In the genomic region with DNA sequence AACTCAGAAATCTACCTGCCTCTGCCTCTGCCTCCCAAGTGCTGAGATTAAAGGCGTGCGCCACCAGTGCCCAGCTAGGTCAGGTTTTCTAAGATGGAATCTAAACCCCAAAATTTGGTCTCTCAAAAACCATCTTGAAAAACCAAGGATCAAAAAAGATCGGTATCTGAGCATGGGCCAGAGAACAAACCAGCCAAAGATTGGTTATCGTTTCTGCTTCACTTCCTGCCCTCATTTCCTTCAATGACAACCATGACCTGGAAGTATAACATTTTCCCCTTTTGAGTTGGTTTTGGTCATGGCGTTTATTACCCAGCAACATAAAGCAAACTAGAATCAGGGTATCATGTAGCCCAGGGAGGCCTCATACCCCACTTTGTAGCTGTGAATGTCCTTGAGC, we compare ENCODE assay signal across 10 mouse cellular contexts. TPM values are rescaled to one million over a fixed set of nuclear protein-coding genes. Genes with fewer than 3 reads are reported as not detected.
DNase-seq lines count a peak whose midpoint lies in the region; ATAC-seq and TF ChIP-seq lines count a peak whose summit lies in the region.
"Had no signal": no experiment of that assay in that cellular context is flagged by ENCODE, and none has a peak within 500 bp of the region (broad histone marks: within the 10 kb centered on the region; RNA-seq: fewer than 3 reads in every experiment).

No protein-coding gene starts in this region.

- ATAC-seq in heart, embryonic 12.5 days (ENCODE audit: insufficient number of reproducible peaks, low FRiP score) = no peak
- no peak for ATAC-seq in midbrain, postnatal 0 days (ENCODE audit: low FRiP score)
- ATAC-seq in limb, embryonic 11.5 days (ENCODE audit: insufficient number of reproducible peaks, low FRiP score, low TSS enrichment, low read depth) = no peak
- ATAC-seq in stomach, embryonic 14.5 days (ENCODE audit: insufficient number of reproducible peaks, insufficient read depth, low FRiP score, low read depth) = no peak
- ATAC-seq: activated CD4-positive, CD25-positive, alpha-beta regulatory T cell, adult 4 months had no signal

- H3K4me2 ChIP-seq in heart, embryonic 12.5 days = no peak overlapping the region
- H3K4me2 ChIP-seq in midbrain, postnatal 0 days (ENCODE audit: low read depth, low read length, poor library complexity, severe bottlenecking) = no peak overlapping the region
- no peak overlapping the region for H3K4me2 ChIP-seq in limb, embryonic 11.5 days (ENCODE audit: low read depth, severe bottlenecking)
- no peak overlapping the region for H3K4me2 ChIP-seq in stomach, embryonic 14.5 days (replicated peaks; ENCODE audit: low read depth, low read length)

- no peak for TF ChIP-seq POLR2A in cerebellum, adult 2 months (IDR thresholded peaks at IDR 0.05; ENCODE audit: borderline replicate concordance, insufficient read depth, low read length)

- 94% methylated on average over 5 of the region's 5 CpGs for WGBS in heart, embryonic 12.5 days
- WGBS in midbrain, embryonic 10.5 days = 95% methylated on average over 5 of the region's 5 CpGs
- WGBS in midbrain, postnatal 0 days = 91% methylated on average over 5 of the region's 5 CpGs
- WGBS in limb, embryonic 11.5 days = 93% methylated on average over 5 of the region's 5 CpGs
- WGBS in stomach, embryonic 14.5 days = 92% methylated on average over 5 of the region's 5 CpGs
- 96% methylated on average over 5 of the region's 5 CpGs for WGBS in cerebellum, adult 2 months

- H3K4me1 ChIP-seq in heart, embryonic 12.5 days (replicated peaks) = peaks cover 24% of the 10 kb centered on the region
- H3K4me1 ChIP-seq in midbrain, embryonic 10.5 days = peaks cover 21% of the 10 kb centered on the region
- H3K4me1 ChIP-seq in midbrain, postnatal 0 days (ENCODE audit: insufficient read depth, low read length) = peaks cover 11% of the 10 kb centered on the region
- peaks cover 14% of the 10 kb centered on the region for H3K4me1 ChIP-seq in limb, embryonic 11.5 days (ENCODE audit: control insufficient read depth, insufficient read depth, low read length)
- H3K4me1 ChIP-seq in stomach, embryonic 14.5 days (ENCODE audit: control insufficient read depth, insufficient read depth, low read length) = peaks cover 13% of the 10 kb centered on the region
- H3K4me1 ChIP-seq in cerebellum, adult 2 months (ENCODE audit: control insufficient read depth, insufficient read depth, low read length) = no peaks in the 10 kb centered on the region

- H3K4me3 ChIP-seq in heart, embryonic 12.5 days = no peak overlapping the region
- H3K4me3 ChIP-seq in midbrain, embryonic 10.5 days = no peak overlapping the region
- no peak overlapping the region for H3K4me3 ChIP-seq in midbrain, postnatal 0 days (ENCODE audit: low read depth, low read length)
- no peak overlapping the region for H3K4me3 ChIP-seq in limb, embryonic 11.5 days (ENCODE audit: low read depth, low read length)
- H3K4me3 ChIP-seq in stomach, embryonic 14.5 days (ENCODE audit: low read depth, low read length) = no peak overlapping the region
- H3K4me3 ChIP-seq in cerebellum, adult 2 months (replicated peaks; ENCODE audit: insufficient read depth, low read depth, low read length) = no peak overlapping the region

- H3K27ac ChIP-seq in heart, embryonic 12.5 days (ENCODE audit: poor library complexity, severe bottlenecking) = peak overlapping the region; percentile 99
- peak overlapping the region; percentile 100 for H3K27ac ChIP-seq in midbrain, embryonic 10.5 days (replicated peaks)
- H3K27ac ChIP-seq in midbrain, postnatal 0 days (ENCODE audit: low read depth, low read length) = no peak overlapping the region; the same call in 1 of the 2 replicates
- peak overlapping the region; percentile 98 for H3K27ac ChIP-seq in limb, embryonic 11.5 days (replicated peaks; ENCODE audit: low read depth, low read length)
- peak overlapping the region; percentile 99; the same call in 1 of the 2 replicates for H3K27ac ChIP-seq in stomach, embryonic 14.5 days (ENCODE audit: low read length)
- no peak overlapping the region for H3K27ac ChIP-seq in cerebellum, adult 2 months (ENCODE audit: insufficient read depth, low read length)

- peaks cover 5% of the 10 kb centered on the region; the same call in 1 of the 2 replicates for H3K36me3 ChIP-seq in heart, embryonic 12.5 days
- peaks cover 12% of the 10 kb centered on the region for H3K36me3 ChIP-seq in midbrain, embryonic 10.5 days
- no peaks in the 10 kb centered on the region for H3K36me3 ChIP-seq in midbrain, postnatal 0 days (ENCODE audit: insufficient read depth, low read length)
- H3K36me3 ChIP-seq in limb, embryonic 11.5 days (ENCODE audit: control insufficient read depth, insufficient read depth, low read length) = no peaks in the 10 kb centered on the region
- H3K36me3 ChIP-seq in stomach, embryonic 14.5 days (ENCODE audit: control insufficient read depth, insufficient read depth, low read length) = peaks cover 10% of the 10 kb centered on the region; the same call in 1 of the 2 replicates

- peak overlapping the region; percentile 96; the same call in 1 of the 2 replicates for H3K9ac ChIP-seq in heart, embryonic 12.5 days
- H3K9ac ChIP-seq in midbrain, postnatal 0 days (replicated peaks; ENCODE audit: low read length, poor library complexity, severe bottlenecking) = no peak overlapping the region
- H3K9ac ChIP-seq in limb, embryonic 11.5 days (ENCODE audit: low read length) = 0 out of 2 replicates have a peak overlapping the region, but pooled peaks have one; percentile 34
- H3K9ac ChIP-seq in stomach, embryonic 14.5 days (replicated peaks; ENCODE audit: low read depth, low read length) = no peak overlapping the region

- intact Hi-C loops in heart, postnatal 10 days (cut with DNase I) = no loop called here

- no peaks in the 10 kb centered on the region for H3K27me3 ChIP-seq in heart, embryonic 12.5 days (replicated peaks)
- H3K27me3 ChIP-seq in midbrain, embryonic 10.5 days (ENCODE audit: low read depth, poor library complexity, severe bottlenecking) = no peaks in the 10 kb centered on the region
- no peaks in the 10 kb centered on the region for H3K27me3 ChIP-seq in midbrain, postnatal 0 days (ENCODE audit: insufficient read depth, low read length)
- H3K27me3 ChIP-seq in limb, embryonic 11.5 days (ENCODE audit: control insufficient read depth, insufficient read depth, low read length) = no peaks in the 10 kb centered on the region
- H3K27me3 ChIP-seq in stomach, embryonic 14.5 days (ENCODE audit: control insufficient read depth, insufficient read depth, low read length) = no peaks in the 10 kb centered on the region
- H3K27me3 ChIP-seq in cerebellum, adult 2 months (ENCODE audit: control insufficient read depth, insufficient read depth, low read length) = no peaks in the 10 kb centered on the region

- no peak for DNase-seq in heart, postnatal 10 days
- no peak for DNase-seq in midbrain, embryonic 10.5 days (ENCODE audit: low spot score)
- no peak for DNase-seq in midbrain, postnatal 0 days (ENCODE audit: low spot score)
- no peak for DNase-seq in limb, embryonic 11.5 days (ENCODE audit: low spot score)
- DNase-seq in lung, postnatal 10 days = no peak
- DNase-seq in cerebellum, adult 2 months = no peak
- DNase-seq: kidney, adult 8-10 months had no signal

- no peak for TF ChIP-seq CTCF in midbrain, postnatal 0 days (IDR thresholded peaks at IDR 0.05)
- no peak for TF ChIP-seq CTCF in cerebellum, adult 2 months (IDR thresholded peaks at IDR 0.05; ENCODE audit: borderline replicate concordance, insufficient read depth, low read depth, low read length)

- no peaks in the 10 kb centered on the region for H3K9me3 ChIP-seq in heart, embryonic 12.5 days (replicated peaks)
- H3K9me3 ChIP-seq in midbrain, embryonic 10.5 days (replicated peaks) = no peaks in the 10 kb centered on the region
- no peaks in the 10 kb centered on the region for H3K9me3 ChIP-seq in midbrain, postnatal 0 days (ENCODE audit: low read length)
- no peaks in the 10 kb centered on the region for H3K9me3 ChIP-seq in limb, embryonic 11.5 days (ENCODE audit: control insufficient read depth, low read length)
- H3K9me3 ChIP-seq in stomach, embryonic 14.5 days (ENCODE audit: control insufficient read depth, low read depth, low read length) = no peaks in the 10 kb centered on the region

RNA-seq across cellular contexts. Expression of a gene that starts 2.1 kb away (rescaled TPM):
- 221 and 233 TPM in 2 replicates for polyA plus RNA-seq in heart, embryonic 12.5 days (2016; fragmentation: Nextera tagmentation; extraction: Ambion mirVana)
- 100 to 1,000 TPM; 336 to 360 TPM for total RNA-seq in heart, postnatal 10 days (2021)
- 337 and 348 TPM in 2 replicates for polyA plus RNA-seq in midbrain, embryonic 10.5 days (2016; fragmentation: Nextera tagmentation; extraction: Ambion mirVana)
- 83.7 and 116 TPM in 2 replicates for total RNA-seq in midbrain, postnatal 0 days (2014; rRNA removed)
- polyA plus RNA-seq in midbrain, postnatal 0 days (2015; fragmentation: Nextera tagmentation; extraction: Ambion mirVana) = 87.7 and 96.6 TPM in 2 replicates
- 326 and 364 TPM in 2 replicates for polyA plus RNA-seq in limb, embryonic 11.5 days (2014; fragmentation: Nextera tagmentation; extraction: Ambion mirVana)
- 247 and 253 TPM in 2 replicates for polyA plus RNA-seq in stomach, embryonic 14.5 days (2014; fragmentation: Nextera tagmentation; extraction: Ambion mirVana)
- 252 and 264 TPM in 2 replicates for polyA plus RNA-seq in cerebellum, adult 2 months (2012; rRNA removed)

RNA-seq across cellular contexts. Expression of a gene that starts 47.5 kb away (rescaled TPM):
- polyA plus RNA-seq in heart, embryonic 12.5 days (2016; fragmentation: Nextera tagmentation; extraction: Ambion mirVana) = 47.9 and 48.8 TPM in 2 replicates
- 10 to 100 TPM; 63.5 to 64.6 TPM for total RNA-seq in heart, postnatal 10 days (2021)
- polyA plus RNA-seq in midbrain, embryonic 10.5 days (2016; fragmentation: Nextera tagmentation; extraction: Ambion mirVana) = 25.8 and 27.7 TPM in 2 replicates
- 8.9 and 9.0 TPM in 2 replicates for total RNA-seq in midbrain, postnatal 0 days (2014; rRNA removed)
- polyA plus RNA-seq in midbrain, postnatal 0 days (2015; fragmentation: Nextera tagmentation; extraction: Ambion mirVana) = 11.3 and 12.5 TPM in 2 replicates
- 42.1 and 45.3 TPM in 2 replicates for polyA plus RNA-seq in limb, embryonic 11.5 days (2014; fragmentation: Nextera tagmentation; extraction: Ambion mirVana)
- 88.4 and 92.8 TPM in 2 replicates for polyA plus RNA-seq in stomach, embryonic 14.5 days (2014; fragmentation: Nextera tagmentation; extraction: Ambion mirVana)
- polyA plus RNA-seq in cerebellum, adult 2 months (2012; rRNA removed) = 18.6 and 19.6 TPM in 2 replicates

Comparison
In these comparisons a context has a peak if more than half of its experiments do, and no peak if none do; other contexts are left out.
1. H3K27ac ChIP-seq: peak in heart, embryonic 12.5 days (single experiment), midbrain, embryonic 10.5 days (single experiment), limb, embryonic 11.5 days (single experiment) and stomach, embryonic 14.5 days (single experiment); none in midbrain, postnatal 0 days (single experiment) and cerebellum, adult 2 months (single experiment).
2. H3K9ac ChIP-seq: peak in heart, embryonic 12.5 days (single experiment) and limb, embryonic 11.5 days (single experiment); none in midbrain, postnatal 0 days (single experiment) and stomach, embryonic 14.5 days (single experiment).